Mouse (Mus musculus): ENCODE results near the gene Nfix.

The Nfix gene

DNA sequence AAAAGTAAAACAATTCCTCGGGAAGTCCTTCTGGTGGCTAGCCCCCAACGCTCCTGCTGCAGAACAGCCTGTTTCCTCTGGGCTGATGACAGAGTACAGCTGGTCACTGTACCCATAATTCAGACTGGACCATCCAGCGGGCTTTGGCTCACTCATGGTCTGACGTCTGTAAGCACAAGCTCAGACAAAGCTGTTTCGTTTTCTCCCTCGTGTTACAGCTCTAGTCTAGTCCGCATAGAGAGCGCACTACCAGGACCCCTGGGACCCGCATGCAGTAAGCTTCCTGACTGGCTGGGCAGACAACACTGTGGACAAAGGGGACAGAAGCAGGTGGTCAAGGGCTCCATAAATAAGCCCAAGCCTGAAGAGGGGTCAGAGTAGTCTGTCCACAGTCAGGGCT lies 33.7 kb downstream of the Nfix start:
- DNase-seq (ENCODE audit: low read depth) = no peak

DNA sequence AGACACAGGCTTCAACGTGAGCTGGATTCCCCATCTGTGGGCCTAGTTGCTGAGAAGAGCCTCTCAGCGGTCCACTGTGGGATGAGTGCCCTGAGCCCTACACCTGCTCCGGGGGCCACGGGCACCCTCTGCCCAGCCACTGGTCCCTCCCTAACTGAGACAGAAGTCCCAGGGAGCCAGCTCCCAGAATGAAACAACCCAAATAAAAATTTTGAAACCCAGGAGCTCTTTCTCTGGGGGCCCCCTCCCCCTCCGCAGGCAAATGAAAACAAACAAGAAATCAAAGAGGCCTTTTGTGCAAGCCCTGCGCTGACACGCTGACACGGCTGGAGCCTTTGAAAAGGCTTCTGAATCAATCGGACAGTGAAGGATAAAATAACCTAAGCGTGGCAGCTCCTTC lies 34.5 kb downstream of the Nfix start:
- DNase-seq (ENCODE audit: low read depth) = no peak

DNA sequence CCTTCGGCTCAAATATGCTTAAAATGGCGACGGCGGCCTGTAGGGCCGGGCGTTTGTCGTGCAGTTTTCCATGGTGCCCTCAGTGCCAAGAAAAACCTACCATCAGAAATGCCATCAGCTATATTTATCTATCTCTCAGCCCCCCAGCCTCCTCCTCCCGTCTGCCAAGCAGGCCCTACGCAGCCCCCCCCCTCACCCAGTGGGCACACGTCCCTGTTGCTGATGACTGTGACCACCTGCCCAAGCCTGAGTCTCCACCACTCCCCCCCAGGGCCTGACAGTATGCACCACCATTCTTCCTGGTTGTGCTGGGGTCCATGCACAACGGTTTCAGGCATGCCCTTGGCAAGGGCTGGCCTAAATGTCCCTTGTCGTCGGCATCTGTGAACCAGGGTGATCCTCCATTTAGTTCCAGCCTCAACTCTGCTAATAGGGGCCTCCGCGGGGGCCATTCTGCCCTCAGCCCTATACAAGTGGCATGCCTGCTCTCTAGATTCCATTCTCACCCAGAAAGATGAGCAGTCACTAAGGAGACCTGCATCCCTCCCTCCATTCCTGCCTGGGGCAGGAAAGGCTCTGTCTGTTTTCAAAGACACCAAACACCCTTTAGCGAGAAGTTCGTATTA lies 35.2 kb downstream of the Nfix start:
- DNase-seq (ENCODE audit: low read depth) = no peak

DNA sequence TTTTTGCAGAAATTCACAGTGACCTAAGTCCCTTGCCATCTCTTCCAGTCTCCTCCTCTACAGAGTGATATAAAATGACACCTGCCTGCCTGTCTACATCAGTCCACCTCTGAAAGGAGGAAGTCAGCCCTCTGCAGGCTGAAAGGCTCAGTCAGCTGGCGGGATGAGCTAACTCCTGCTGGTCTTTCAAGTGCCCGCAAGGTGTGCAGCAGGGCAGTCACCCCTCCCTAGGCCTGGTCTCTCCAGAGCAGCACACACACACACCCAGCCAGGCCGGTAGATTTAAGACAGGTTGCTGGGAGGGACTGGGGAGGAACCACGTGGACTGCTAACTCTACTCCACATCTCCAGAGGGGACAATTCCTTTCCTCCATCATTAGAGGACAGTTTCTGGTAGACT lies 36.0 kb downstream of the Nfix start:
- no peak for DNase-seq (ENCODE audit: low read depth)

DNA sequence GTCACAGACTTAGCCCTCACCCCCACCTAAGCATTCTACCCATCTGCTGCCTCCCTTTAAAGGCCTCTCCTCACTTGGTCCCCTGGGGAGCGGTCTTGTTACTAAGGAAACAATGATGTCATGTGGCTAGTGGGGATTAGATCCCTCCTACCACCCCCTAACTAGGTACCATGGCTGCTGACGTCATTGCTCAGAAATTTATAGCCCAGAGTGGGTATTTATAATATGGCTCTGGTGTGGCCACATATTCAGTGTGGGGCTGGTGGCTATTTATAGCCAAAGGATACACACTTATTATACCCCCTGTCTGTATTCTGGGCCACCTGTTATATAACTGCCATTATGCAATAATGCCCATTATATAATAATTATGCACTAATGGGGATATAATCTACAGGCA lies 39.2 kb downstream of the Nfix start:
- no peak for DNase-seq (ENCODE audit: low read depth)

DNA sequence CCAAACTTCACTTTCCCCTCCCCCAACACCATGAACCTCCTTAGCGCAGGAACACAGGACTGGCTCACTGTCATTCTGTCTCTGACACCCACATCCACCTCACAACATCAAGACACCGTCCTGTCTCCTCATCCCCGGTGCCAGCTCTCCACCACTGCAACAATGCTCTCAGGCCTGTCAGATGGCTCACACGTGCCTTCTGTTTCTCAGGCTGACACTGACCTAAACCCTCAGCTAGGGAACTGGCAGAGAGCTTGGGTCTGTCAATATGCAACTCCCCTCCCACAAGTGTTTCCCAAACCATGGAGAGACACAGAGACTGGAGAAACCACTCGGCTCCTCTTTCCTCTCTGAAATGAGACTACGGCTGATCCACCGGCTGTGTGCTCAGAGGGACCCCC lies 39.7 kb downstream of the Nfix start:
- DNase-seq (ENCODE audit: low read depth) = no peak

DNA sequence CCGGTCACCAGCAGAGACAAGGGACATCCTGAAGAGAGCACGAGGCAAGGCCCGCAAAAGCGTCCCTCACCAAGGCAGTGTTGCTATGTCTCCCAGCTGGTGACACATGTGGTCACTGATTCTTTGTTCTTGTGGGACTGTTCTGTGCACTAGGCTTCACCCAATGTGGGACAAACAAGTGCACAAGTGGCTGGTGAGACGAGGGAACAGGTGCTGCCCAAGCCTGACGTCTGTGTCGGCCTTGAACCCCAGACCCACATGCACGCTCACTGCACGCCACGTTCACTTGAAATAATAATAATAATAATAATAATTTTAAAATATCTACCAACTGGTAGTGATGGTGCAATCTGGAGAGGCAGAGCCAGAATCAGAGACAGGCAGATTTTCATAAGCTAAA lies 40.4 kb downstream of the Nfix start:
- no peak for DNase-seq (ENCODE audit: low read depth)

DNA sequence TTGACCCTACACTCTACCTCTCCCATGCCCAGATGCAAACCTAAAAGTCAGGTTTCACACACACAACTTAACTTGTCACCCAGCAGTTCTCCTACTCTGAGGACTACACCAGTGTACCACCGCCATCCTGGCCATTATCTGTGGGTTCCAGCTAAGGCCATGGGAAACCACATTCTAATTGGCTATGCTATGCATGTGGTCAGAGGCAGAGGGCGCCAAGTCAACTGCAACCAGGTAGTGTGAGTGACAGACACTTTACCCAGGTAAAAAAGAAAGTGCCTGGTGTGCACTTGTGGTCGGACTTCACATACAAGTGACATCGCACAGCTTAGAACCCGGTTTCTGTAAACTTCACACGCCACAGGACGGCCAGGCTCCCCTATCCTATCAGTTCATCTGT lies 41.0 kb downstream of the Nfix start:
- no peak for DNase-seq (ENCODE audit: low read depth)

DNA sequence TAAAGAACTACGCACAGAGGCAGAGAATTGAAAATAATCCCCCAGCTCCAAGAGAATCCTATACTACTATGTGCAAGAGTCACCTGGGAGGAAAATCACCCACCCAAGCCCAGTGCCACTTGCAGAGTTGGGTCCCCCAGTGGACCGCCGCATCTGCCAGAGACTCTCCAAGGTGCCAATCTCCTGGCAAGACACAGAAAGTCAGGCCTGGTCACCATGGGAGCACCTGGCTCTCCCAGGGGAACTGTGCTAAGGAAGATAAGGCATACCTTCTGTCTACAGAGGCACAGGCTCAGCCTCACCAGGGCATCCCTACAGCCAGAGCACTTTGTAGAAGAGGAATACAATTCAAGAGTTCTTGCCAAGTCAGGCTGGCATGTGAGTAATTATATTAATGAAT lies 41.8 kb downstream of the Nfix start:
- no peak for DNase-seq (ENCODE audit: low read depth)

DNA sequence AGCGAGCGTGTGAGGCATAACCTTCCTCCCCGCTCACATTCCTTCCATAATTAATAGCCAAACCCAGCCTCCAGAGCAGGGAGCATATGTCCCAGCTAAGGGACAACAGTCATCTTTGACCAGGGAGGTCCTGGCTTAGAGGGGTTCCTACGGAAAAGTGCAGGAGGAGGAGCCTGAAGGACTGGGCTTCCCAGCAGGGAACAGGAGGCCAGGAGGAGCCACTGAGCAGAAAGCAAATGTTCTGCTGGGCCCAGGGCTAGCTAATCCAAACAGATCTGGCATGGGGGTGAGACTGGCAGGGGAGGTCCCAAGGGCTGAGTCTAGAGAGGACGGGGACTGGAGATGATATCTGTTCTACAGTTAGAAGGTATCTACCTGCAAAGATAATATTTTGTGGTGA lies 42.6 kb downstream of the Nfix start:
- DNase-seq (ENCODE audit: low read depth) = no peak

DNA sequence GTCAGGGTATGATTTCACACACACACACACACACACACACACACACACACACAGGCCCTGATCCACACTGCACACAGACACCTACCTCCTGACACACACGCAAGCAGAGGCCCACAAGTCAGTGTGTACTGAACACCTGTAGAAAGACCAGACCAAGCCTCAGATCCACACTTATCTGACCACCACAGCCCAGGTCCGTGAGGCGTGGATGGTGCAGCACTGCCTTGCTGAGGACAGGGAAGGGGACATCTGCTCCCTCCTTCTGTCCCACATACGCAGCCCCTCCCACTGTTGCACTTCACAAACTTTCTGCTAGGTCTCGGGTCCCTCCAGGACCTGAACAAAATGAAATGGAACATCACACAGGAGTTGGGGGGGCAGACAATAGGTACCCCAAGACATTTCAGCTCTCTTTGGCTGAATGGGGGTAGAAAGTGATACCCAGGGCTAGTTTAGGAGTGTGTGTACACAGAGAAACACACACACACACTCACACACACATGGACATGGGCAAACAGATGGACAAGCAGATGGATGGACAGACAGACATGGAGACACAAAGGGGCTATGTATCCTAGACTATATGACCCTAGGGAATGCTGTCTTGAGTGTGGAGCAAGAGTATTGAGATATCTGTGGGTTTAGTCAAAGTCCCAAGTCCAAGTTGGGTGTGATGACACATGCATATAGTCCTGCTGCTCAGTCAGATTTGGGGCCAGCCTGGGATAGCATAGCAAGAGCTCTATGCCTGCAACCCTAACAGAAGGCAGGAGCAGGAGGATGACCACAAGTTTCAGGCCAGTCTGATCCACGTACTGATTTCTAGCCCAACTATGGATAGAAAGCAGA lies 47.2 kb downstream of the Nfix start:
- no peak for DNase-seq (ENCODE audit: low read depth)

DNA sequence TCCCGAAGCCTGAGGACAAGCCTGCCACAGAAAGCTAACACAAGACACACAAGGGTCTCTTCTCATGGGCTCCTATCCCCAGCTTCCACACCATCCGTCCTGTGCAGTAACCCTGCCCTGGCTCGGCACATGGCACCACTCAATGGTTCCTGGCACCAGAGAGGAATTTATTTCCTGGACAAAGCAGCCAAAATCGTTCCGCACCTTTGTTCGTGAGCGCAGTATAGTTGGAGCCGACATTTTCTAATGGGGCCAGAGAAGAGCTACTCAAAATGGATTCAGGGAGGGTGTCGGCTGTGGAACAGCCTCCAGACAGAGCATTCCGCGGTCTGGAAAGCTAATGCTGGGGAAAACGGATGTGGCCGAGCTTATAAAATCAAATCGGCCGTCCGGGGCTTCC lies 50.6 kb downstream of the Nfix start:
- no peak for DNase-seq (ENCODE audit: low read depth)

DNA sequence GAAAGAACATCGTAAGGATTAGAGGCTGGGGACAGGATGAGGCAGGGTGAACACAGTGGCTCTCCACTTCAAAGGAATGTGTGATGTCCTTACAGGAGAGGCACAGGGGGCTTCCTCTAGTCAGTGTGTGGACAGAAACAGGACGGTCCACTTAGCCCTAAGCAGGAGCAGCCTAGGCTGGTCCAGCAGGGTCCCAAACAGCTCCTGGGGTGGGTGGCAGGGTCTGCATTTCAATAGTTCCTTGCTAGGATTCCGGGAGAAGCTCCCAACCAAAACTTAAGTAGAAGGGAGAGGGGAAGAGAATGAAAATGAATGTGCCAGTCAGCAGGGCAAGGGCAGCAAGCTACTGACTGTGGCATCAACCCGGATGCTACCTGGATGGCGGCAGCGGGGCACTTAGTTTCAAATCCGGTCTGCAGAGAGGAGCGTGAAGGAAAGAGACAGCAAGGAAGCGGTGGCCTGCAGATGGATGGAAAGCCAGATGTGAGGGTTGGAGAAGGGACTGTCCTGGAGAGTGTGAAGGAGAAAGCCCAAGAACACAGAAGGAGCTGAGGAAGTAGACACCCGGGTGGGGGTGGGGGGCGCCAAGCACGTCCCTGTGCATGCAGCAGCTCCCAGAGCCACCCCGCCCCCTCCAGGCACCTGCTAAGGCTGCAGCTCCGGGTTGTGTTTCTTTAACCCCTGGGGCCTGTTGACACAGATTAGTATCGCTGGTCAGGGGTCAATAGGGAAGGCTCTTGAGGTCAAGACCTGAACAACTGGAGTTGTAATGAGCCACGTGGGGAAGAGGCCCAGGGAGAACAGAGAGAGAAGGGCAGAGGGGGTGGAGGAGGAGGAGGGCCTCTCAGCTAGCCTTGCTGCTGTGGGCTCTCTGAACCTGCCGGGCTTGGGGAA lies 54.9 kb downstream of the Nfix start:
- no peak for DNase-seq (ENCODE audit: low read depth)

DNA sequence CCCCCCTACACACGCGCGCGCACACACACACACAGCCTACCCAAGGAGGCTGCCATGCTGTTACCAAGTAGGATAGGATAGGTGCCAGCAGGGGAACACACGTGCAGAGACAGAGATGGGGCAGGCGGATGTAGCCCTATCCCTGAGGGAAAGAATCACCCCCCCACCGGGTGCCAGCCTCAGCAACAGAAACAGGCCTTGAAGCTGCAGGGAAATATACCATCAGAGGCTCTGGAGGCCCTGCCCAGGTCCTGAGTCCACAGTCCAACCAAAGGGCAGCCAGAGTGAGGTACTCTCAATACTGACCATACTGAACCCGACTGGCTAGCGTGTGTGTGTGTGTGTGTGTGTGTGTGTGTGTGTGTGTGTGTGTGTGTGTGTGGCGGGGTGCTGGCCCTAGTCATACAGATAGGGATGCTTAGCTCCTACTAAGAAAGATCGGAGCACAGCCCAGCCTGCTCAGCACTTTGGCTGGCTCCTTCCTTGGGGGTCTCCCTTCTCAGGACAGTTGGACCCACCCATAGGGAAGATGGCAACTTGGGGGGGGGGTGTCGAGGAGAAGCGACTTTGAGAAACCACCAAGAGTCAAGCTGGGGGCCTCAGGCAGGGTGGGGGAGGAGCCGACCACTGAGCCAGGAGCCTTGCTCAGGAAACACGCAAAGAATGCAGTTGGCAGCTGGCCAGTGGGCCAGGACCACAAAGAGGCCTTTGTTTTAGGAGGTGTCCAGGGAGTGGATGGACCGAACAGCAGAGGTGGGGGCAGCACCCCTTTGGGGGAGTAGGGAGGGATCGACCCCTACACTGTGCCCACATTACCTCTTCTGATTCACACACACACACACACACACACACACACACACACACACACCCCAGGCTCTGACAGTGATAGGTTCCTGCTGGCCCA lies 56.4 kb downstream of the Nfix start:
- DNase-seq (ENCODE audit: low read depth) = no peak

DNA sequence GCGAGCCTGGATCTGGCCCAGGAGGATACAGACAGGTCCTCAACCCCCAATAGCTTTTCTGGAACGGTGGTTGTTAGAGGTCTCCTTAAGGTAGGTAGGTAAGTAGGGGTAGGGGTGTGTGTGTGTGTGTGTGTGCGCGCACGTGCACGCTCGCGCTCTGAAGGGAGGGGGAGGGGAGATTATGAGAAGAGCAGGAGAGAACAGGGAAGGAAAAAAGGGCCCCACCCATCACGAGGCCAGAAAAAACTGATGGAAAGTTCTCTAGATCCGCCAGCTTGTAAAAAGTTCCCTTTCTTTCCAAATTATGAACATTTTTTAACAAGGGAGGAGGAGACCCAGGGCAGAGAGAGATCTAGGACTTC lies 57.1 kb downstream of the Nfix start:
- no peak for DNase-seq (ENCODE audit: low read depth)

DNA sequence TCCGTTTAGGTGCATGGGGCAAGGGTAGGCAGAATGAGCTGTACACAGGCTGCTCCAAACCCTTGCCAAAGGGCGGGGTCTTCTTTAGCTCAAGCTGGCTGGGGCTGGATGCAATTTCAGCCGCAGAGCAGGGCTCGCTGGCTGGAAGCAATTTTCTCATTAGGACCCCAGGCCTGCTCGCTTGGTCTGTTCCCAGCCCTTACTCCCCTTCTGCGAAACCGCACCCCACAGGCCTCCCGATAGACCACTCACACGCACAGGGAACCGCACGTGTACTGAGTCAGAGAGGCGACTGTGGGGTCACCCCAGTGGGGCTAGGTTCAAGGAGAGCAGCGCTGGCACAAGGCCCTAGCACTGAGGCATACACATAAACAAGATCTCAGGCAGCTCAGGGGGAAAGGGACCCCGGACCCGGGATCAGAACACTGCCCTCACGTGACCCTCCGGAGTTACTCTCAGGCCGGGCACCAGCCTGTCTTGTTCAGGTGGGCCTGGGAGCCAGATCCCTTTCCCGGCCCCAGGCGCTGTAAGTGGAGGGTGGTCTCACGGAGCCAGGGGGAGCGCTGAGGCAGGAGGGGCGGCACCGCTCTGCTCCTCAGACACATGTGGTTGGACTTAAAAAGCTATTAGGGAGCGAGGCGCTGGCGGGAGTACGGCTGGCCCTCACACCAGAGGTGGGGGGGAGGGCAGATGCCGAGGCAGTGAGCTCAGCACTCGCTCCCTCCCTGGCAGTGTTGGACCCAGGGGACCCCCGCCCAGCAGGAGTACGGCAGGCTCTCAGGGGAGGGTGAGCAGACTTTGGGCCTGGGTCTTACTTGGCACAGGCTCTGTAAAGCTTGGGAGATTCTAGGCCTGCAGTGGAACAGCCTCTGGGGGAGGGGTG lies 57.7 kb downstream of the Nfix start:
- DNase-seq (ENCODE audit: low read depth) = no peak

DNA sequence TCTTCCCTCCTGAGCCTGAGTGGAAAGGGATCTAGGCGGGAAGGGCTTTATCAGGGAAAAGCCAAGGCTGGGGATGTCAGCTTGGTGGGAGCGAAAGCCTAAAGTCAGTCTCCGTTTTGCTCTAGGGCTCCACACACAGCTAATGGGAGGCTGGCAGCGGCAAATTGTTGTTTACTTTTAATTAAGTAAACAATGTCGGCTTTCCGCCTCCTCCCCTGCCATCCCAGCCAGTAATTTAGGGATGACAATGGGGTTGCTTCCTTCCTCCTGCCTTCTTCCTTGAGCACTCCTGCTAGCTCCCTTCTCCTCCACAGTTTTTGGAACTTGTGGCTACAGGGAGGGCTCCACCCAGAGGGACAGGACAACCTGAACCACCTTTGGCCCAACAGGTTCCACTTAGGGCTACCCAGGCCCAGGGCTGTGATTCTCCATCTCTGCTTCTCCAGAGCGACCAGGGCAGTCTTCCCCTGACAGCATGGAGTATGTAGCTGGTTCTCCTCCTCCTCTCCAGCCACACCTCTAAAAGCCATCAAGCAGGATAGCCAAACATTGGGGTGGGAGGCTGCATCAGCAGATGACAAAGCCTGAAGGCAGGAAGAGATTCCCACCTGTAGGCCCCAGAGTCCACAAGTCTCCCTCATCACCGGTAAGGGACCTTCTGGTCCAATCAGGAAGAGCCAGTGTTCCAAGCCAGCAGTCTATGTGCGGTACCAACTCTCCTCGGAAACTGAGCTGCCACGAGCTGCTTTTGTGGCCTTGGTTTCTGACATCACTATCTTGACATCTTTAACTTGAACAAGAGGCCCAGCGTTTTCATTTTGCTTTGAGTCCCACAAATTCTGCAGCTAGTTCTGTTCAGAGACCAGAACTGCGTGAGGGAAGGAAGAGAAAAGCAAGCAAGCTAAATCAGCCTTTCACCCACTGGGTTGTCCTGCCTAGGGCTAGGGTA lies 59.0 kb downstream of the Nfix start:
- no peak for DNase-seq (ENCODE audit: low read depth)

DNA sequence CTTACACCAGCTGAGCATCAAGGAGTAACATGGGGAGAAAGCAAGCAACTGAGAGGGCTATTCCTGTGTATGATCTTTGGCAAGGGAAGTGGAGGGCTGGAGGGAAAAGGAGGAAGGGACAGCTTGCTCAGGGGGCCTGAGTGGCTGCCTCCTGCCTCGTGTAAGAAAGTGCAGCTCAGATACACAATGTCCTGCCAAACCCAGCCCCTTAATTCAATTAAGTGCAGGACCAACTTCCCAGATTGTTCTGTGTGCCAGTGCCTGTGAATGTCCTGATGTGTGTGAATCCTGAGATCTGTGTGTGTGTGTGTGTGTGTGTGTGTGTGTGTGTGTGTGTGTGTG lies 60.8 kb downstream of the Nfix start:
- DNase-seq (ENCODE audit: low read depth) = no peak

DNA sequence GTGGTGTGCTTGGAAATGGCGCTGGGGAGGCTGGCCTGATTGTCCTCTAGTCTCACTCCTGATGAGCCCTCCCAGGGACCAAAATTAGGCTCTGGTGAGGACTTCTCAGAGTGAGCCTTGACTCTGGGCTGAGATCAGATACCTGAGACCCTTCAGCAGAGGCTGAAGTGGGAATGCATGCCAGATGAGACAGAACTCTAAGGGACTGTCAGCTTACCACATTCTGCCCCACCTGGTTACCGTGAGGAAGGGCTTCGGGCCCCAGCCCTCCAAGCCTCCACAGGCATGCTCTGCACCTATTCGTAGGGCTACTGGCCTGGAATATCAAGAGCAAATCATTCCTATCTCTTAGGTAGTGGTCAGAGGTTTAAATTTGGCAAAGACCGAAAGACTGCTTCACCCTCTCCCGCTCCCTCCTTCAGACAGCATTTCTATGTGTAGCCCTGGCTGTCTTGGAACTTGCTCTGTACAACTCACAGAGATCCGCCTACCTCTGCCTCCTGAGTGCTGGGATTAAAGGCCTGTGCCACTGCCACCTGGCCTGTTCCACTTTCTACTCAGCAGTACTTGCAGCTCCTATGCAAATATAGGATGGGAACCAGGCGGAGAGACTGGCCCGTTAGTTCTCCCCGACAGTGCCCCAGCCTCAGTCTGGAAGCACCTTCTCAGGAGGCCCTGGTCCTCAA lies 61.3 kb downstream of the Nfix start:
- no peak for DNase-seq (ENCODE audit: low read depth)
